Mouse (Mus musculus): ENCODE data around the gene Klf2.
A peak's percentile ranks its signal among the peaks of the same experiment; 100 is the strongest.

Gene Klf2

GRCm38 (mm10) chr8:72306913-72307312 is 11.9 kb upstream of the Klf2 start:
- no peak for DNase-seq

GRCm38 (mm10) chr8:72308276-72308675 is 10.6 kb upstream of the Klf2 start:
- no peak for DNase-seq

- no peak for DNase-seq
These were observed 7.9 kb upstream of the Klf2 start for GRCm38 (mm10) chr8:72310849-72311506.

GRCm38 (mm10) chr8:72312926-72313518 is 5.8 kb upstream of the Klf2 start:
- DNase-seq: no peak

GRCm38 (mm10) chr8:72316053-72316695 is 2.7 kb upstream of the Klf2 start:
- DNase-seq: peak; percentile 18

GRCm38 (mm10) chr8:72317741-72318301 is 1.0 kb upstream of the Klf2 start:
- DNase-seq: no peak

GRCm38 (mm10) chr8:72319397-72319796 is 564 bp downstream of the Klf2 start:
- DNase-seq: peak; percentile 42

- peak; percentile 16 for DNase-seq
These were observed 1.3 kb downstream of the Klf2 start for GRCm38 (mm10) chr8:72319921-72320802.

GRCm38 (mm10) chr8:72320803-72321583 is 2.2 kb downstream of the Klf2 start:
- no peak for DNase-seq

- no peak for DNase-seq
These were observed 3.0 kb downstream of the Klf2 start for GRCm38 (mm10) chr8:72321635-72322441.

- no peak for DNase-seq
These were observed 3.6 kb downstream of the Klf2 start for GRCm38 (mm10) chr8:72322471-72322889.

GRCm38 (mm10) chr8:72323131-72323725 is 4.4 kb downstream of the Klf2 start:
- DNase-seq: no peak

- DNase-seq: no peak
These were observed 5.3 kb downstream of the Klf2 start for GRCm38 (mm10) chr8:72324036-72324706.

- DNase-seq: no peak
These were observed 5.9 kb downstream of the Klf2 start for GRCm38 (mm10) chr8:72324708-72325107.

GRCm38 (mm10) chr8:72329116-72329515 is 10.3 kb downstream of the Klf2 start:
- DNase-seq: no peak

- DNase-seq: no peak
These were observed 12.1 kb downstream of the Klf2 start for GRCm38 (mm10) chr8:72330806-72331516.

GRCm38 (mm10) chr8:72331631-72332030 is 12.8 kb downstream of the Klf2 start:
- no peak for DNase-seq

GRCm38 (mm10) chr8:72333429-72334143 is 14.8 kb downstream of the Klf2 start:
- DNase-seq: no peak

GRCm38 (mm10) chr8:72334144-72334641 is 15.4 kb downstream of the Klf2 start:
- no peak for DNase-seq

All from embryo, embryonic 11 days (tissue).